Mouse (Mus musculus): ENCODE data around the gene Spam1.

Spam1 gene

GRCm38 (mm10) chr6:24790888-24791287, at the start of gene Spam1:
Spam1 (plus strand) TSS chr6:24791188.
- no peak for DNase-seq

- no peak for DNase-seq
Measured at GRCm38 (mm10) chr6:24748029-24748428, 43.0 kb upstream of the Spam1 start, which contains the start of gene Hyal4. Hyal4 (plus strand) TSS chr6:24748329.

GRCm38 (mm10) chr6:24759281-24759680, 31.7 kb upstream of the Spam1 start:
- no peak for DNase-seq

GRCm38 (mm10) chr6:24766261-24766660, 24.7 kb upstream of the Spam1 start:
- DNase-seq, result no peak

- DNase-seq, result no peak
Measured at GRCm38 (mm10) chr6:24779182-24779581, 11.8 kb upstream of the Spam1 start.

GRCm38 (mm10) chr6:24822070-24822469, 31.1 kb downstream of the Spam1 start:
- no peak for DNase-seq

All from kidney, adult 8-10 months (tissue).